Mouse (Mus musculus) cerebellum, adult 2 months (tissue): ENCODE measurements at regions not wholly inside any gene's neighbourhood (a gene's known extent, or its start where the extent isn't known, plus 50 kb on each side); places are given as distances from the start of the nearest gene placed in this dataset.

Experiments used
- CTCF ChIP-seq: fragments of 200-500 bp; IDR thresholded peaks from 2 replicates; pipeline ENCODE4 v1.5.1; 2011; ENCODE audit warnings: low read depth, mild to moderate bottlenecking, control low read depth, low read length, moderate library complexity, borderline replicate concordance; ENCODE audit not compliant: insufficient read depth
- POLR2A ChIP-seq: fragments of 200-500 bp; IDR thresholded peaks from 2 replicates; pipeline ENCODE4 v1.6.1; 2011; ENCODE audit warnings: low read length, control low read depth, borderline replicate concordance; ENCODE audit not compliant: insufficient read depth

GRCm38 (mm10) chr13:54318601-54319000 lies 52.5 kb upstream of the Cplx2 start:
- TF ChIP-seq CTCF (no peak), POLR2A (no peak)
